Mouse (Mus musculus): ENCODE results near the gene Dchs2.

DNA sequence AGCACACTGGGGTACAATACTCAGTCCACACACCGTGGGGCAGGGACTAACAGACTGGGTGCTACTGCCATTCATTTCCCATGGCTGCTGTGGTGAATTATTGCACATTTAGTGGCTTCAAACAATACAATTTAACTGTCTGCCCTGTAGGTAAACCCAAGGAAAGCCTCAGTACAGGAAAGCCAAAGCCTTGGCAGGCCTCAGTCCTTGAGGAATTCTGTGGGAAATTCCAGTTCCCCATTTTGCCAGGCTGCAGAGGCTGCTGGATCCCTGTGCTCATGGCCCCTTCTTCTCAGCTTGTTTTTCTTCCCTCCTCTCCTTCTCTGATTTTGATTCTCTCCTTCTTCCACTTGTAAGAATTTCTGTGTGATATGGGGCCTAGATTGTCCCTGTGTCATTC, 12.8 kb upstream of the Dchs2 start:
- TF ChIP-seq POLR2A (IDR thresholded peaks at IDR 0.05; ENCODE audit: borderline replicate concordance, insufficient read depth, low read length) (no peak), CTCF (IDR thresholded peaks at IDR 0.05; ENCODE audit: borderline replicate concordance, insufficient read depth, low read depth, low read length) (no peak)

Data from cerebellum, adult 2 months (tissue).